Mouse (Mus musculus) cerebellum, adult 9-10 months (tissue): ENCODE results near the gene Tenm4.

ENCODE experiments used
- DNase-seq: peaks from one replicate; pipeline ENCODE4 v3.0.0; 2022

Gene Tenm4

GRCm38 (mm10) chr7:96414290-96415055, 243.4 kb downstream of the Tenm4 start:
- peak; percentile 41 for DNase-seq

- peak; percentile 75 for DNase-seq
Observed at GRCm38 (mm10) chr7:96417251-96418004, 246.4 kb downstream of the Tenm4 start.

GRCm38 (mm10) chr7:96418146-96418545, 247.1 kb downstream of the Tenm4 start:
- no peak for DNase-seq

GRCm38 (mm10) chr7:96420045-96420444, 249.0 kb downstream of the Tenm4 start:
- DNase-seq = no peak

- no peak for DNase-seq
Observed at GRCm38 (mm10) chr7:96420926-96421605, 250.0 kb downstream of the Tenm4 start.

GRCm38 (mm10) chr7:96426954-96427353, 255.9 kb downstream of the Tenm4 start:
- DNase-seq = no peak

GRCm38 (mm10) chr7:96433307-96433706, 262.3 kb downstream of the Tenm4 start:
- DNase-seq = no peak

GRCm38 (mm10) chr7:96438392-96438791, 267.3 kb downstream of the Tenm4 start:
- DNase-seq = no peak

GRCm38 (mm10) chr7:96440161-96440707, 269.2 kb downstream of the Tenm4 start:
- no peak for DNase-seq

GRCm38 (mm10) chr7:96445771-96446170, 274.7 kb downstream of the Tenm4 start:
- no peak for DNase-seq

- no peak for DNase-seq
Observed at GRCm38 (mm10) chr7:96447806-96448397, 276.9 kb downstream of the Tenm4 start.

- DNase-seq = no peak
Observed at GRCm38 (mm10) chr7:96455957-96456356, 284.9 kb downstream of the Tenm4 start.

- DNase-seq = no peak
Observed at GRCm38 (mm10) chr7:96456618-96457017, 285.6 kb downstream of the Tenm4 start.

- DNase-seq = no peak
Observed at GRCm38 (mm10) chr7:96457891-96458290, 286.8 kb downstream of the Tenm4 start.

GRCm38 (mm10) chr7:96458992-96459391, 287.9 kb downstream of the Tenm4 start:
- DNase-seq = no peak

GRCm38 (mm10) chr7:96466761-96467160, 295.7 kb downstream of the Tenm4 start:
- DNase-seq = no peak

- no peak for DNase-seq
Observed at GRCm38 (mm10) chr7:96470821-96471220, 299.8 kb downstream of the Tenm4 start.

- DNase-seq = peak; percentile 20
Observed at GRCm38 (mm10) chr7:96474560-96475089, 303.6 kb downstream of the Tenm4 start.

- no peak for DNase-seq
Observed at GRCm38 (mm10) chr7:96476987-96477613, 306.1 kb downstream of the Tenm4 start.

- DNase-seq = no peak
Observed at GRCm38 (mm10) chr7:96479139-96479538, 308.1 kb downstream of the Tenm4 start.

GRCm38 (mm10) chr7:96480351-96480983, 309.4 kb downstream of the Tenm4 start:
- DNase-seq = no peak

GRCm38 (mm10) chr7:96482953-96483352, 311.9 kb downstream of the Tenm4 start:
- no peak for DNase-seq
